Mouse (Mus musculus) liver, embryonic 11.5 days (tissue): ENCODE measurements around the gene Psmc1. TPM values are rescaled to one million over a fixed set of nuclear protein-coding genes. Genes with fewer than 3 reads are reported as not detected.

Experiments used
- ATAC-seq: fragments of 200-750 bp; cut with Nextera tagmentation; replicated peaks from 2 replicates; pipeline ENCODE4 v1.8.0; 2017; ENCODE audit warnings: moderate number of reproducible peaks, mild to moderate bottlenecking, moderate TSS enrichment, moderate library complexity; ENCODE audit not compliant: low FRiP score
- DNase-seq: peaks from one replicate; pipeline ENCODE4 v3.0.0-alpha.2; 2017; ENCODE audit warnings: low spot score
- H3K27ac ChIP-seq: fragments of 300-500 bp; sonication (generic); 2 replicates; pipeline ENCODE4 v1.5.1; 2014; ENCODE audit warnings: mild to moderate bottlenecking, low read depth, low read length, control low read depth
- H3K27me3 ChIP-seq: fragments of 300-500 bp; sonication (generic); replicated peaks from 2 replicates; pipeline ENCODE4 v1.6.1; 2014; ENCODE audit warnings: low read length, mixed read lengths; ENCODE audit not compliant: control insufficient read depth, insufficient read depth
- H3K36me3 ChIP-seq: fragments of 300-500 bp; sonication (generic); 2 replicates; pipeline ENCODE4 v1.6.1; 2014; ENCODE audit warnings: mild to moderate bottlenecking, low read length, moderate library complexity, mixed read lengths; ENCODE audit not compliant: control insufficient read depth, insufficient read depth
- H3K4me1 ChIP-seq: fragments of 300-500 bp; sonication (generic); replicated peaks from 2 replicates; pipeline ENCODE4 v1.6.1; 2014; ENCODE audit warnings: low read length, mixed read lengths; ENCODE audit not compliant: control insufficient read depth, insufficient read depth
- H3K4me2 ChIP-seq: fragments of 300-500 bp; sonication (generic); 2 replicates; pipeline ENCODE4 v1.6.1; 2014; ENCODE audit warnings: mild to moderate bottlenecking, control low read depth, moderate library complexity
- H3K4me3 ChIP-seq: fragments of 300-500 bp; sonication (generic); 2 replicates; pipeline ENCODE4 v1.5.1; 2014; ENCODE audit warnings: low read depth, low read length, control low read depth
- H3K9ac ChIP-seq: fragments of 300-500 bp; sonication (generic); 2 replicates; pipeline ENCODE4 v1.6.1; 2014; ENCODE audit warnings: low read depth, low read length, control low read depth
- H3K9me3 ChIP-seq: fragments of 300-500 bp; sonication (generic); 2 replicates; pipeline ENCODE4 v1.6.1; 2016; ENCODE audit warnings: low read length, inconsistent platforms, mixed read lengths; ENCODE audit not compliant: control insufficient read depth
- WGBS: fragments of 180-500 bp; shearing (Covaris S2); extraction: QIAGEN DNeasy Blood & Tissue Kit; methylation state at CpG from one replicate; pipeline ENCODE4 v1.1.7; 2014; 5-methylcytosine and 5-hydroxymethylcytosine counted together
- polyA plus RNA-seq: library from polyadenylated mRNA; unstranded; fragments of >200 nt; fragmentation: Nextera tagmentation; extraction: Ambion mirVana; gene quantifications from 2 replicates; pipeline ENCODE4 v1.2.1, GENCODE M21; 2014

Gene Psmc1
- polyA plus RNA-seq, 1 experiment from 2014 or later: 324 TPM

DNA sequence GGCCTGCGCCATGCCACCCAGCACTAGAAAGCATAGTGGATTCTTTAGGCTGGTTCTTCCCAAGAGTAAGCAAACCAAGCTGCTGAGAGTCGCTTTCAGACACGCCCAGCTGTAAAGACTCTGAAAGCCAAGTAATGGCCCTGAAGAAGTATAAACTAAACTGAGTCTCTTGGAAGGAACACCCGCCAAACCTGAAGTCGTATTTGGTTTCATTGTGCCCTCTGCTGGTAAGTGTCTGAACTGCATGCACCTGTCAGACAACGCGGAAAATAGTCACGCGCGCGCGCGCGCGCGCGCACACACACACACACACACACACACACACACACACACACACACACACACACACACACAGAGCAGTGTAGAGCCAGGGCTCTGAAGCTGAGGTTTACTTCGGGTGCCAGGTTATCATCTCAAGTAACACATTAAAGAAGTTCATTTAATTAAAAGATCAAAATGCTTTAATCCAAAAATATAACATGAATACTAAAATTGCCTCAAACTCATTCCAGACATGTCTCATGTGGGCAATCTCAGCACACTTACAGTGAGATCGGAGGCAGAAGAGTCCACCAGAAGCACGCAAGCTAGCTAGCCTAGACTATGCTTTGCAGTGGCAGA, 3.6 kb upstream of the Psmc1 start:
- Histone ChIP-seq H3K4me2 (peak overlapping the region; percentile 40), H3K4me3 (no peak overlapping the region), H3K27me3 (no peaks in the 10 kb centered on the region; the same call in 1 of the 2 replicates), H3K9ac (no peak overlapping the region), H3K27ac (no peak overlapping the region), H3K4me1 (peaks cover 4% of the 10 kb centered on the region), H3K9me3 (no peaks in the 10 kb centered on the region), H3K36me3 (no peaks in the 10 kb centered on the region)
- ATAC-seq (no peak), DNase-seq (peak; percentile 62)
- 12% methylated on average over 20 of the region's 20 CpGs for WGBS

GRCm38 (mm10) chr12:100107436-100107835, 2.5 kb upstream of the Psmc1 start:
- Histone ChIP-seq H3K9ac (no peak overlapping the region), H3K9me3 (no peaks in the 10 kb centered on the region), H3K27me3 (no peaks in the 10 kb centered on the region; the same call in 1 of the 2 replicates), H3K36me3 (peaks cover 3% of the 10 kb centered on the region), H3K27ac (no peak overlapping the region), H3K4me1 (peaks cover 4% of the 10 kb centered on the region), H3K4me3 (no peak overlapping the region), H3K4me2 (no peak overlapping the region)
- WGBS: 42% methylated on average over 4 of the region's 4 CpGs
- DNase-seq (no peak), ATAC-seq (no peak)

DNA sequence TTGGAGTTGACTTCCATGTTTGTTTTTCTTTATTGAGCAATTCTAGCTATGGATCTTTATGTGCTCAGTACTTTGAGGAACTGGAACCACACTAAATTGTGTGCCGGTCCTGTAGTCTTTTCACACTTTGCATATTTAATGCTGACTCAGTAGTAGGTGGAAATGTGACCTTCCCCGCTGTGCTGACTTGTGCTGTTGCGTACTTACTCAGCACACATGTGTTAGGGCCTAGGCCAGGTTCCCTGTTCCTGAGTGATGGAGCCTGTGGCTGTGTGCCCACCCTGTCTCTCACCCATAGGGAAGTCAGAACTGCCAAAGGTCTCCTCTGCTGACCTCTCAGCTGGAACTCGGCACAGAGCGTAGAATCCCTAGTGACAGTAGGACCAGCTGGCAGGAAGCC, 6.0 kb downstream of the Psmc1 start:
- DNase-seq (no peak), ATAC-seq (no peak)
- no peak overlapping the region for H3K9ac ChIP-seq
- no peak overlapping the region for H3K27ac ChIP-seq
- peaks cover 3% of the 10 kb centered on the region for H3K4me1 ChIP-seq
- no peak overlapping the region for H3K4me3 ChIP-seq
- H3K4me2 ChIP-seq: no peak overlapping the region
- peaks cover 71% of the 10 kb centered on the region for H3K36me3 ChIP-seq
- no peaks in the 10 kb centered on the region for H3K27me3 ChIP-seq
- WGBS: 97% methylated on average over 5 of the region's 5 CpGs
- no peaks in the 10 kb centered on the region for H3K9me3 ChIP-seq

DNA sequence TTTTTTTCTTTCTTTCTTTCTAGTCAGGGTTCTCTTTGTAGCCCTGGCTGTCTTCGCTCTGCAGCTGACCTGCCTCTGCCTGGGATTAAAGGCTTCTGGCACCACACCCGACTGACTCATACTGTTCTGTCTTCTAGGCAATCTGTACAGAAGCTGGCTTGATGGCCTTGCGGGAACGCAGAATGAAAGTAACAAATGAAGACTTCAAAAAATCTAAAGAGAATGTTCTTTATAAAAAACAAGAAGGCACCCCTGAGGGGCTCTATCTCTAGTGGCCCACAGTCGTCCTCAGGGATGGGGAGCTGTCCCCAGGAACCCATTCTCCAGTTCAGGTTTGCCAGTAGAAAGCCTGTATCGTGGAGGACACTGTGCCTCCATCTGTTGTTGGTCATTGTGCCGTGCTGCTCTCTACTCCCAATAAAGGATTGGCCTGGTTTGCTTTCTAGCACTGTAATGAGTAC, 13.0 kb downstream of the Psmc1 start:
- no peak for DNase-seq
- H3K27me3 ChIP-seq: no peaks in the 10 kb centered on the region
- peaks cover 69% of the 10 kb centered on the region for H3K36me3 ChIP-seq
- ATAC-seq: no peak
- no peaks in the 10 kb centered on the region for H3K9me3 ChIP-seq
- no peak overlapping the region for H3K27ac ChIP-seq
- no peak overlapping the region for H3K4me2 ChIP-seq
- no peak overlapping the region for H3K9ac ChIP-seq
- peaks cover 2% of the 10 kb centered on the region for H3K4me1 ChIP-seq
- H3K4me3 ChIP-seq: no peak overlapping the region
- 83% methylated on average over 7 of the region's 7 CpGs for WGBS

DNA sequence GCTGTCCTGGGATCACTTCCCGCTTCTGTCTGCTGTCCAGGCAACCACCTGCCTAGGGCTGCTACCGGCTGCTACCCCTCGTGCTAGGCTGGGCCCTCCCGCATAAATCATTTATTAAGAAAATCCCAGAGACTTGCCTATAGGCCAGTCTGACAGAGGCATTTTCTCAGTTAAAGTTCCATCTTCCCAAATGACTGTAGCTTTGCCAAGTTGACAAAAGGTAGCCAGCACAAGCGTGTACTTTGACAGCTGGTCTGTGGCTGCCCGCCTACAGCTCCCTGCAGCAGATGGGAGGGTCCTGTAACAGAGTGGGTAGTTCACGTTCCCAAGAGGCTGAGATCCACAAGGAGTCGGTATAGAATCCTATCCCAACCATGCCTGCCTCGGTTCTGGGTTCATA, 13.5 kb downstream of the Psmc1 start:
- 88% methylated on average over 9 of the region's 9 CpGs for WGBS
- Histone ChIP-seq H3K9ac (no peak overlapping the region), H3K27me3 (no peaks in the 10 kb centered on the region)

DNA sequence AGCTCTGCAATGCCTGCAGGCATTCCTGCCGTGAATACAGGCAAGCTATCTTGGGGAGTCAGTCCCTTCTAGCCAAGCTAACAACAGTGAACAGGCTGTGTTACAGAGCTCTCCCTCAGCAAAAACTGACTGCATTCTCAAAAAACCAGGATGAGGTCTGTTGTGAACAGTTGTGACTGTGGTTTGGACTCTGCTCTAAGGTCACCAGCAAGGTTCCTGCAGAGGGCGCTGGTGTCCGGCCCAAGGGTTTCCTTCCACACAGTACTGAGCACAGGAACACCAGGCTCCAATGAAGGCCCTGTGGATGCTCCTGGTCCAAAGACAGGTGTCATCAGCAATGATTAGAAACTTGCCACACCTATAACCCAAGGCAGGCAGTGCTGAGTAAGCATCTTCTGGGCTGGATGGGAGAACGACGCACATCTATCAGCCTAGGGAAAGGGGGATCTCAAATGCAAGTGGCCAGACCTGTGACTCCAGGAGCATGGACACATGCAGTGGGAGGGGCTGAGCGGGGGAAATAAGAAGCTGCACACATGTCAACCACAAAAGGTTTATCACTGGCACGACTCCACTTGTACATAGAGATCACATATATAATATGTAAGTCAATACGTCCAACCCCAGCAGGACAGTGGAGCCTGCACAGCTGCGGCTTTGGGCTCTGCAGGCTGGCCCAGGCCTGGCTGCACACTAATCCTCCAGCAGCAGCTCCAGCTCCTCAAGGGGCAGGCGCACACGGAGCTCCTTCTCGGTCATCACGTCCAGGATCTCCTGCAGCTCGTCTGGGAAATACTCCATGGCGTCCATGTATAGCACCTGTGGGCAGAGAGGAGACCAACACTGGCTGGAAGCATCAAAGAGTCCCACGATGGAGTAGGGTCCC, 15.2 kb downstream of the Psmc1 start:
- Histone ChIP-seq H3K36me3 (peaks cover 54% of the 10 kb centered on the region), H3K4me3 (no peak overlapping the region), H3K27ac (no peak overlapping the region), H3K4me2 (no peak overlapping the region), H3K9ac (no peak overlapping the region), H3K4me1 (peaks cover 8% of the 10 kb centered on the region), H3K9me3 (no peaks in the 10 kb centered on the region), H3K27me3 (no peaks in the 10 kb centered on the region)
- DNase-seq (no peak), ATAC-seq (no peak; the same call in 1 of the 2 replicates)
- WGBS: 84% methylated on average over 16 of the region's 16 CpGs

More for the DNA sequence above, 13.5 kb downstream of the Psmc1 start:
- Histone ChIP-seq H3K36me3 (peaks cover 64% of the 10 kb centered on the region), H3K4me1 (peaks cover 7% of the 10 kb centered on the region), H3K9me3 (no peaks in the 10 kb centered on the region), H3K4me3 (no peak overlapping the region), H3K27ac (no peak overlapping the region), H3K4me2 (no peak overlapping the region)
- ATAC-seq (no peak), DNase-seq (no peak)

GRCm38 (mm10) chr12:100126968-100127865, 17.3 kb downstream of the Psmc1 start:
- WGBS: 55% methylated on average over 17 of the region's 17 CpGs
- no peak overlapping the region for H3K4me2 ChIP-seq
- H3K9ac ChIP-seq: no peak overlapping the region
- DNase-seq: no peak
- no peaks in the 10 kb centered on the region for H3K9me3 ChIP-seq
- H3K4me1 ChIP-seq: peaks cover 8% of the 10 kb centered on the region
- H3K36me3 ChIP-seq: peaks cover 47% of the 10 kb centered on the region
- H3K4me3 ChIP-seq: no peak overlapping the region
- ATAC-seq: no peak
- H3K27ac ChIP-seq: peak overlapping the region; percentile 47
- no peaks in the 10 kb centered on the region for H3K27me3 ChIP-seq

- 62% methylated on average over 8 of the region's 8 CpGs for WGBS
- no peak for DNase-seq
- Histone ChIP-seq H3K4me3 (no peak overlapping the region), H3K9ac (no peak overlapping the region), H3K4me2 (no peak overlapping the region), H3K4me1 (peaks cover 8% of the 10 kb centered on the region), H3K27ac (peak overlapping the region; percentile 6; the same call in 1 of the 2 replicates), H3K36me3 (peaks cover 53% of the 10 kb centered on the region), H3K9me3 (no peaks in the 10 kb centered on the region), H3K27me3 (no peaks in the 10 kb centered on the region)
- ATAC-seq: no peak
These were observed 18.0 kb downstream of the Psmc1 start for GRCm38 (mm10) chr12:100127866-100128480.
